Mouse (Mus musculus): ENCODE data around the gene Nkain4.
A peak's percentile ranks its signal among the peaks of the same experiment; 100 is the strongest.

The Nkain4 gene

DNA sequence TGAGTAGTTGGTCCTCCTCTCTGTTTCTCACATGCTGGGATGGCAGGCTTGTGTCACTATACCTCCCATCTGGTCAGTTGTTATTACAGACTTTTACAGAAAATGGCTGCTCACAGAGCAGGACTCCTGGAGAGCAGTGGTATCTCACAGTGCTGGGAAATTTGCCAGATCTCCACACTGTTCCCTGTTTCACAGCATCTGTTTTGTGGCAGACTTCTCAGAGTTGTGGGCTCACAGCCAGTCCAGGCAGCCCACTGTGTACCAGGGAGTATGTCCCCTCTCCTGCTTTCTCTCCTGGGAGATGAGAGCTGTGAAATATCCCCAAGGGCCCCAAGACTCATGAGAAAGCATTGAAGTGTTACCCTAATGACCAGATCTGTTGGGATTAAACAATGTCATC is 12.6 kb downstream of the Nkain4 start:
- no peak for DNase-seq

GRCm38 (mm10) chr2:180940187-180940586 is 14.3 kb downstream of the Nkain4 start:
- no peak for DNase-seq

DNA sequence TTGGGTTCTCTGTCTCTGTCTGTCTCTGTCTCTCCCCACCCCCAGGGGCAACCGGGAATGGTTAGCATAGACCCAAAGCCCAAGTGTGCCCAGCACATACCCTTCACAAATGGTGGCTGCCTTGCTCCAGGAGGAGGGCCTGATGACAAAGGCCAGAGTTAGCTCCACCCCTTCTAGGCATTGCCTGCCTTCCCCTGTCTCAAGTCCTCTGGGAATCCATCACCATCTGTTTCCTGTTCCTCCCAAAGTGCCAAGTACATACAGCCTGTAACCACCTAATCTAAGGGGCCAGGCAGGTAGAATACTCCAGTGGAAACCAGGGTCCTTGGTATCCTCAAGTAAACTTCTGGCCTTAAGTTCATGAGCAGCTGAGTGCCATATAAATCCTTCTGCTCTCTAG is 22.1 kb downstream of the Nkain4 start:
- no peak for DNase-seq

DNA sequence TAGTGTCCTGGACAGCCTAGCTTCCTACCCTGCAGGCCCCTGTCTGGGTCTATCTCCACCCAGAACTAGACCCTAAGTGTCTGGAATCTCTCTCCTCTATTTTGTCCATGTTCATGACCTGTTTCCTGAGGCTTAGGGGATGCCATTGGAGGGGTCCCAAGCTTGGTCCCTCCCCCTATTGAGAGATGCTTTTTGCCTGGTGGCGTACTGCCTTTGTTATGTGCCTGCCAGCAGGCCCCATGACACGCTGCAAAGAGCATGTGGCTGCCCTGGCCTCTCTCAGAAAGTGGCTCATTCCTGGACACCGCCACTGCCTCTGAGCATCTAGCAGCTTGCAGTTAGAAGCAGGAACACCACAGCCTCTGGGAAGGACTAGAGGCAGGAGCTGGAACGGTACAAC is 25.8 kb downstream of the Nkain4 start, which contains the start of gene Birc7:
Birc7 (plus strand) TSS at position 301 of the 400 bp plus-strand sequence.
- DNase-seq, result no peak

GRCm38 (mm10) chr2:180925176-180925575 is 29.3 kb downstream of the Nkain4 start:
- peak; percentile 82 for DNase-seq

DNA sequence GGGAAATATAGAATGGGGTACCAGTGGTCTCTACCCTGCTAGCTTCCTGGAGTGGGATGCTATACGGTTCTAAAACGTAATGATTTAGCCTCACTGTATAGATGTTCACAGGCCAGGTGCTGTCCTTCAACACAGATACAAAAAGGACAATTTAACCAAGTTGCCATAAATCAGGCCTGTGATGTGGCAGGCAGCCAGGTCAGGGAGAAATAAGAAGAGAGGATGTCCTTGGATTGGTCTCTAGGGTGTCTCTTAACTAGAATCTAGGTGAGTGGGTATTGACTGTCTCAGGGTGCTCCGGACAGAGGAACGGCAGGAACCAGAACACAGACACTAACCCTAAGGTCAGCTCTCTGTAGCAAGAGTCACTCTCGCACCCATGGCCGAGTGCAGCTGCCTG is 31.8 kb downstream of the Nkain4 start:
- no peak for DNase-seq

GRCm38 (mm10) chr2:180920810-180921400 is 33.6 kb downstream of the Nkain4 start, which contains the start of gene Ythdf1:
TSS of gene Ythdf1 (minus strand) at chr2:180920949.
- peak; percentile 98 for DNase-seq

DNA sequence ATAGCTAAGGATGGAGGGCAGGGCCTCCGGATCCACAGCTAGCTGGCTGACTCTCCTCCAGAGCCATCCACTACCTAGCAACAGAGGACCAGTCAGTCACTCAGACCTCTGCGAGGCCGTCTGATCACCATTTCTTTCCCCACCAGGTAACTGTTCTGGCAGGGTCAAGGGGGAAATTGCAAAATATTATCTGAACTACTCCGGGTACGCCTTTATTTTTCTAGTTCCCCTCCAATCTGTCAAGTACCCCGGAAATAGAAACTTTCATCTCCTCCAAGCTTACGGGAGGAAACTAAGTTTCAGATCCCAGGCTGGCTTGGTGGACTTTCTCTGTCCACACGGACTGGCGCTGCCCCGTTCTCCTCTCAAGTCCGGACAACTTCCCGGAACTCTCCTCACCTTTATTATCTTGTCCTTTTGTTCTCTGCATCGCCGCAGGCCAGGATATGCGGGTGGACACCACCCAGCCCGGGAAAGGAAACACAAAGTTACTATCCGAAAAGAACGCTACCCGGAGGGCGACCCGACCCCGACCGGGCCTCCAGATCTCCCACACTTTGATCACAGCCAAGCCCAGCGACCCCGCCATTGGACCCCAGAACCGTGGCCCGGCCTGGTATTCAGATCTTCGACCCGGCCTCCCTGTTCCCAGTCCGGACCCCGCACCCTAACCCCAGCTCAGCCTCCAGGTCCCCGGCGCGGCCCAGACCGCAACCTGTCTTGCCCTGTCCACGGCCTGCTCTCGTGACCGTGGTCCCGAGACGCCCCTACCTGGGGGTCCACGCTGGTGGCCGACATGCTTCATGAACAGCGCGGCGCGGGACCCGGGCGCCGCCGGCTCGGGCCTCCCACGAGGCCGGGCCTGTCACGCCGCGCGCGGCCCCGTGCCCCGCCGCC is 34.3 kb downstream of the Nkain4 start:
- peak; percentile 38 for DNase-seq

DNA sequence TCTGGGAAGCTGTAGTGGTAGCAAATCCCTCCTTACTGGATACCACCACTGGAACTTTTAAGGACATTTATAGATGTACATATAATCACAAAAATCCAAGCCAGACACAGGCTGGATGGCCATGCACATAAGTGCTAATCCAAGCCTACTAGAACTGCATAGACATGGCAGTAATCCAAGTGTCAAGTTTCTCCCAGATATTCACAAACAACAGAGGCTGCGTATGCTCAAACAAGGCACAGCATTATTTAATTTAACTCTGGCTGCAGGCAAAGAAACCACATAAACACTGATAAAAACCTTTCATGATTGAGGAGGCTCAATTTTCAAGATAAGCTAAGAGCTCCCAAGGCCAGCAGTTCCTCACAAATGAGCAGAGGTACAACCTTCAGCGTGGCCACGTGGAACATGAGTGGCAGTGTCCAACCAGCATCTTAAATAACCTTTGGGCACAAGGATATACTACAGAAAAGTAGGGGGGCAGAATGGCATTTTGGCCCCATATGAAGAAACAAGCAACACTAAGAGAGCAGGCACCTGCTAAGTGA is 38.5 kb downstream of the Nkain4 start:
- no peak for DNase-seq

DNA sequence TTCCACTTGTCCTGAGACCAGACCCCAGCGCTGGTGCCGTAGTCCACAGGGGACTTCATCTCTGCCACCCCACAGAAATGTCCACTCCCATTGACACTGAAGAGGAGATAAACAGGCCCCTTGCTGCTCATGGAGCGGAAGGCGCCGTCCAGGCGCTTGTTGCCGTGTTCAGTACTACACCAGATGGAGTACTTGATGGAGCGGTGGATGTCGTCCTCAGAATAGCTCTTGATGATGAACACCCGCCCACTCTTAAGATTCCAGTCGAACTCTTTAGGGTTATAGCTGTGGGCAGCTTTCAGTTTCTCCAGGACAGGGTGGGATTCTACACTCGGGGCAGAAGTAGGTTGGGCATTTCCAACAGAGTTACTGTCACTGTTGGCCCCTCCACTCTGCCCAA is 43.6 kb downstream of the Nkain4 start:
- no peak for DNase-seq

GRCm38 (mm10) chr2:180905556-180906221 is 48.8 kb downstream of the Nkain4 start:
- no peak for DNase-seq

DNA sequence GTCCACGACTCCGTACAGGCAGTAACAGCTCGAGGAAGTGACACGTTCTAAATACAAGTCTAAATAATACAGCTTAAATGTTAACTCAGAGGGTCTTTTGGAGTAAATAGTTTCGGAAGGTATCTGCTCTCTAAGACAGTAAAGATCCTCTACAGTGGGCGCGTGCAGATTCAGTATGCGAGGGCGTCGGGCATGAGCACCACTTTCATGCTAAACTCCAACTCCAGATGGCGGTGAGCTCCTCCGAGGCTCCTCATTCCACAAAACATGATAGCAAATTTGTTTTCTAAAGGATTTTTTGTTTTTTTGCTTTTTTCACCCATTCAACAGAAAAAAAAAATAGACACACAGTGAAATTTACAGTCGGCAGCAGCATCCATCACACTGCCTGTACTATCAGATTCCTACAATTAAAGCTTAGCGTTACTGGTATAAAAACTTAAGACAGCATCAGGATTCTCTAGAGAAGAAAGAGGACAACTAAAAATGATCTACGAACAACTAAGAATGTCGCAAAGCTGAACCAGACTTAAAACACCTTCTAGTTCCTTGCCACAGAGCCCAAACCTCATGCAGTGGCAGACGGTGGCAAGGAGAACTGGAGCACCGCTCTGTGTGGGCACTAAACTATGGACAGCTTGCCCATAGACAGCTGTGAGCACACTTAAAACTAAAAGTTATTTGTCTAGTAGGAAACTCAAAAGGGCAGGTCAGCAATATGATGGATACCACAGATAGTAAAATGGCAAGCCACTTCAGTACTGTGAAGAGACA is 49.9 kb downstream of the Nkain4 start:
- no peak for DNase-seq

DNA sequence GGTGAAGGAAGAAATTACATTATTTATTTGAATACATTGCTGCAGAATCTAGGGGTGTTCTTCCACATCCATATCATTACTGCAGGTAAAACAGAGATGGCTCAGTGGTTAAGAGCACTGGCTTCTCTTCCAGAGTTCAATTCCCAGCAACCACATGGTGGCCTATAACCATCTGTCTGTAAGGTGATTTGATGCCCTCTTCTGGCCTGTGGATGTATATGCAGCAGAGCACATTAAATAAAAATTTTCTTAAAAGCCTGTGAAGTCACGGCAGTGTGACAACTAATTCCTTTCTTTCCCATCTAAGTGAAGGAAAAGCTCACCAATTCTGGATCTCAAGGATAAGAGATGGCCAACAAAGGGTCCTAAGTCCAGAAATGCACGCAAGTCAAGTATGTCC is 52.4 kb downstream of the Nkain4 start:
- no peak for DNase-seq

DNA sequence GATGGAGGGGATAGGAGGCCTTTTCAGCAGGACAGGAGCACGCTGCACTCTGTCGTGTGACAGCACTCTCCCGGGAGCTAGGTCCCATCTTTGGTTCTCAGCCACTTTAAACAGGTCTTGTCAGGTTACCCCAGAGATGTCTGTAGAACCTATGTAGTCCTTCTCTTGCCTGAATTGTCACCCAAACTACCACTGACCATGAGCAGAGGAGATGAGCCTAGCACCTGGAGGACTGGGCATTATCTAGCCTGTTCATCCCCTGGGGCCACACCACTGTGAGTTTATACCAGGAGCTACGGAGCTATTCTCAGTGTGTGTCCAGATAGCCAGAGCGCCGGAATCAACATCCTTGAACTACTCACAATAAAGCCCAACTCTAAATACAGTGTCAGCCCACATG is 56.6 kb downstream of the Nkain4 start:
- no peak for DNase-seq

DNA sequence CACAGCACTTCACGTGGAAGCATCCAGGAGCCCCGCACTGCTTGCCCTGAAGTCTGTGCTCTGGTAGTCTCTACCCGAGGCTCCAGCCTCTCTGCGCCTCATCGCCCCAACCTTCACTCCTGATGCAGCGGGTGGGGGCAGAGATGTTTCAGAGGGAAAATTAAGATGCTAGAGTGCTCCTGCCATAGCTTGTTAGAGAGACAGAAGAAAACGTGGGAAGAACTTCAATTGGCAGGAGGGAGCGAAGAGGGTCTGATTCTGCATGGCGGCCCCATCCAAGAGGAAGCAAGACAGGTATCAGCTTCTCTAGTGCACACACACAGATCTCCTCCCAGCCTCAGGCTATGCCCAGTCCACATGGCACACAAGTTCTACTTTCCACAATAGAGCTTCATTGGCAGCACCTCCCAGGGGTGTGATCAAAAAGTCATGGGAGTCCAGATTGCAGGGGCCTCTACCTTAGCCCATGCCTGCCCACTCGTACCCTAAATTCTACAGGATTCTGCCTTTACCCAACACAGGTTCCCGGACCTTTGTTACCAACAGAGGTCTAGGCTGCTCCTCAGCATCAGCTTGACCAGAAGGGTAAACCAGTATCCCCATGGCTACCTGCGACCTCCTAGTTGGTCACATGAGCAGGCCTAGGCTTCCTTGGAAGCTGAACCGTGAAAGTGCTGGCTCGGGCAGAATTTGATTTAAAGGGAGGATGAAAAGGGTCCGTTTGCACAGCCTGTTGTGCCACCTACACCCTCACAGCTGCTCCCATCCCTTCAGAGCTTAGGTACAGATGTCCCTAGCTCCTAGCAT is 57.5 kb downstream of the Nkain4 start:
- no peak for DNase-seq

DNA sequence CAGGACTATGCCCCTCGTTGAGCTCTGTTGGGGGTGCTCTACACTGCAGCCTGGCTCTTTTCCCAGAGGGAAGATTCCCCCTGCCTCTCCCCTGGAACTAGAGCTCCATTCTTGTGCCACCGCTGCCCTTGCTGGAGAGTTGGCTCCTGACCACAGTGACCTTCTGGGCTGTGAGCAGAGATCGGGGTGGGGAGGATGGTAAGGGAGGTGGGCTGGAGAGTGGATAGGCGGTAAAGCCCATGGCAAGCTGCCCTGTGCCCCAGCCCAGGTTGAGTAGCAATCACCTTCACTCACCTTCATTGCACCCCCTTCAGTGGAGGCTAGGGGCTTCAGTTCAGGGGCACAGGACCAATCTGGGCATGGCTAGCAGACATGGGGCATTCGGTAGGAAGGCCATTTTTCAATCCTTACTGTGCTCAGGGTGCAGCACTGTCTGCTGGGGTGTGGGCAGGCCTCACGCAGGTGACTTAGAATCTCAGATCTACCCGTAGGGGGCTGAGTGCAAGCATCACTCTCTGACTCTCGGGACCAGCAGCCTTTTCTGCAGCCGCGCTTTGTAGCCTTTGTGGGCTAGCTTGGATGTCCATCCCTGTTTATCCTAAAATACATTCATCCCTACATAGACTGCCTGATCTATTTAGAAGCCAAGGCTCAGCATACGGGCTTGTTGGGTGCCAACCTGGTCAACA is 58.5 kb downstream of the Nkain4 start:
- DNase-seq, result no peak

- no peak for DNase-seq
Measured at GRCm38 (mm10) chr2:180895321-180895720, 59.2 kb downstream of the Nkain4 start.

GRCm38 (mm10) chr2:180894734-180895133 is 59.8 kb downstream of the Nkain4 start:
- DNase-seq, result peak; percentile 55

DNA sequence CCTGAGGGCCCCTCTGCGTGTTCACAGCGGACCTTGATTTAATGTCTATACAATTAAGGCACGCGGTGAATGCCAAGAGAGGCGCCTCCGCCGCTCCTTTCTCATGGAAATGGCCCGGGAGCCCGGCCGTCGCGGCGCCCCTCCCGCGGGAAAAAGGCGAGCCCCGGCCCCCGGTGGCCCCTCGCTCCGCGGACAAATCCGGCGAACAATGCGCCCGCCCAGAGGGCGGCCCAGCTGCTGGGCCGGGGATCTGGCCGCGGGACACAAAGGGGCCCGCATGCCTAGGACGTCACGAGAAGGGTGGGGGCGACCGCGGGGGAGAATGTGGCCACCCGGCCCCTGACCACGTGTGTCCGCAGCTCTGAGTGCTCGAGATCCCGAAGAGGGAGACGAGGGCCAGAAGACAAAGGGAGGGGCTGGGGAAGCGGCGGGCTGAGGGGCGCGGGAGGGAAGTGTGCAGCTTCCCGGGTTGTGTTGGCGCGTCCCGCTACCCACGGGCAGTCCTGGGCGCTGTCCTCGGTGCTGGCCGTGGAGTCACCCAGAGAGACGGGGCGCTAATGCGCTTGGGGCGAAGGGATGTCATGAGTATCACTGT is 60.4 kb downstream of the Nkain4 start:
- DNase-seq, result peak; percentile 71

DNA sequence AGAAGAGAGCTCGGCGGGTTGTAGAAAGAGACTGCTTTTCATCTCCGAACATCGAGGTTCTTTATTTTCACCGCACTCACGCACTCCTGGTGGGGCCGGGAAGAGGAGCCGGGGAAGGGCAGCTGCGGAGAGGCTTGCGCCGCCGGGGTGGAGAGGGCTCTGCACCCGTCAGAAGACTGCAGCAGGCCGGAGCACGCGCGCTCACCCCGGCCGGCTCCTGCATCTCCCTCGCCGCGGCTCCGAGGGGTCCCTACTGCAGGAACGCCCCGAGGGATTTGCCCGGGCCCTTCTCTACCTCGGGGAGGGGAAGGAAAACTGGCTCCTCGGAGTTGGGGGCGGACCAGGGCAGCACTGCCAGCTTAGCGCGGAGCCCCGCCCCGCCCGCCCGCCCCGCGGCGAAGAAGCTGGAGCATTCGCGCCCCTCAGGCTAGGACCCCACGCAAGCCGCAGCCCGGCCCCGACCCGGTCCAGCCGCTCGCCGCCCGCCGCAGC is 60.9 kb downstream of the Nkain4 start:
- DNase-seq, result no peak

Data from lung, postnatal 10 days (tissue).